Mouse (Mus musculus) brain, embryonic 14.5 days (tissue): ENCODE measurements around the gene Dkkl1. TPM values are rescaled to one million over a fixed set of nuclear protein-coding genes. Genes with fewer than 3 reads are reported as not detected.

ENCODE experiments used
- DNase-seq: peaks from one replicate; pipeline ENCODE4 v3.0.0-alpha.2; 2011; ENCODE audit warnings: low read depth
- CTCF ChIP-seq: fragments of 200-500 bp; IDR thresholded peaks from 2 replicates; pipeline ENCODE4 v1.5.1; 2012; ENCODE audit warnings: inconsistent platforms, mild to moderate bottlenecking, moderate library complexity, borderline replicate concordance; ENCODE audit not compliant: insufficient read depth, insufficient read length; ENCODE audit errors: extremely low read depth
- POLR2A ChIP-seq: fragments of 200-500 bp; IDR thresholded peaks from 2 replicates; pipeline ENCODE4 v1.6.1; 2012; ENCODE audit warnings: mild to moderate bottlenecking, inconsistent platforms, borderline replicate concordance; ENCODE audit not compliant: poor library complexity, insufficient read depth, insufficient read length, severe bottlenecking; ENCODE audit errors: extremely low read depth
- polyA plus RNA-seq: library from polyadenylated mRNA; depleted of rRNA; stranded (reverse); fragments of >200 nt; gene quantifications from 2 replicates; pipeline ENCODE4 v1.2.3, GENCODE M21; 2012

The Dkkl1 gene
- polyA plus RNA-seq, 1 experiment, result 2.1 TPM

- TF ChIP-seq CTCF (no peak), POLR2A (no peak)
- DNase-seq, result no peak
Observed at GRCm38 (mm10) chr7:45229046-45229445, 17.1 kb upstream of the Dkkl1 start.

GRCm38 (mm10) chr7:45228548-45228947 is 16.6 kb upstream of the Dkkl1 start:
- TF ChIP-seq CTCF, result no peak
- TF ChIP-seq POLR2A, result no peak
- no peak for DNase-seq

- TF ChIP-seq CTCF (no peak), POLR2A (no peak)
- no peak for DNase-seq
Observed at GRCm38 (mm10) chr7:45226421-45226820, 14.5 kb upstream of the Dkkl1 start.

GRCm38 (mm10) chr7:45224826-45225225 is 12.9 kb upstream of the Dkkl1 start:
- no peak for DNase-seq
- TF ChIP-seq POLR2A (no peak), CTCF (no peak)

- TF ChIP-seq CTCF (no peak), POLR2A (no peak)
- no peak for DNase-seq
Observed at GRCm38 (mm10) chr7:45221680-45222079, 9.7 kb upstream of the Dkkl1 start.

- TF ChIP-seq CTCF (no peak), POLR2A (0 out of 2 replicates have a peak, but pooled peaks have one; percentile 21)
- peak; percentile 97 for DNase-seq
Observed at GRCm38 (mm10) chr7:45216442-45217183, 4.7 kb upstream of the Dkkl1 start.

GRCm38 (mm10) chr7:45215673-45216441 is 3.9 kb upstream of the Dkkl1 start, which contains the start of gene Tead2:
Tead2 (plus strand) TSS chr7:45215753.
- peak; percentile 71 for DNase-seq
- TF ChIP-seq POLR2A (peak; percentile 60; the same call in 1 of the 2 replicates), CTCF (no peak)

- DNase-seq, result no peak
- TF ChIP-seq CTCF (no peak), POLR2A (no peak)
Observed at GRCm38 (mm10) chr7:45213708-45214107, 1.8 kb upstream of the Dkkl1 start.

- TF ChIP-seq CTCF, result no peak
- TF ChIP-seq POLR2A, result no peak
- no peak for DNase-seq
Observed at GRCm38 (mm10) chr7:45212356-45212755, 409 bp upstream of the Dkkl1 start.

- TF ChIP-seq POLR2A (no peak), CTCF (no peak)
- DNase-seq, result no peak
Observed at GRCm38 (mm10) chr7:45211070-45211469, 877 bp downstream of the Dkkl1 start.

GRCm38 (mm10) chr7:45208260-45208659 is 3.7 kb downstream of the Dkkl1 start:
- DNase-seq, result no peak
- TF ChIP-seq POLR2A (no peak), CTCF (peak; percentile 26; the same call in 1 of the 2 replicates)

GRCm38 (mm10) chr7:45204380-45205143 is 7.4 kb downstream of the Dkkl1 start, which contains the start of gene Ccdc155:
Ccdc155 (minus strand) TSS chr7:45204892.
- TF ChIP-seq POLR2A (peak; percentile 51; the same call in 1 of the 2 replicates), CTCF (no peak)

More at GRCm38 (mm10) chr7:45204380-45205143, 7.4 kb downstream of the Dkkl1 start, which contains the start of gene Ccdc155:
- peak; percentile 100 for DNase-seq
